Mouse (Mus musculus): Measurements from ENCODE around the gene Kcnk7.
A peak's percentile ranks its signal among the peaks of the same experiment; 100 is the strongest.

Gene Kcnk7

DNA sequence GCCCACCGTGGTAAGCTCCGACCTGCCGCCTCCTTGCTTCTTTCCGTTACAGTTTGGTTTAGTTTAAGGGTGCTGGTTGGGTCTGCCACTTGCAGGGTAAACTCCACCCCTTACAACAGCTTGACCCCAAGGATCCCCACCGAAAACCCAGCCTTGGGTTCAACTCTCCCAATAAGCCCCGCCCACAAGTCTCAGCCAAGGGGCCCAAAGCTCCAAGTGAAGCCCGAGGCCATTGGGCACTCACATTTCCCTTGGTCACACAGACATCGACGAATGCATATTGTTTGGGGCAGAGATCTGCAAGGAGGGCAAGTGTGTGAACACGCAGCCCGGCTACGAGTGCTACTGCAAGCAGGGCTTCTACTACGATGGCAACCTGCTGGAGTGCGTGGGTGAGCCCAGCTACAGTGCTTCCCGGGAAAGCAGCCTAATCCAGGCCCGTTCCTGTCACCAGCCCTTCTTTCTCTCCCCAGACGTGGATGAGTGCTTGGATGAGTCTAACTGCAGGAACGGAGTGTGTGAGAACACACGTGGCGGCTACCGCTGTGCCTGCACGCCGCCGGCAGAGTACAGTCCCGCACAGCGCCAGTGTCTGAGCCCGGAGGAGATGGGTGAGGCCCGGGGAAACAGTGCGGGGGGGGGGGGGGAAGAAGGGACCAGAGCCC lies 52.3 kb downstream of the Kcnk7 start:
- peak; percentile 28 for DNase-seq
